Mouse (Mus musculus): ENCODE data around the gene Klhl11. TPM values are rescaled to one million over a fixed set of nuclear protein-coding genes. Genes with fewer than 3 reads are reported as not detected.

Klhl11 gene
- total and polyA plus RNA-seq, 3 experiments = 3.4 to 28.3 (median 27.5) TPM

DNA sequence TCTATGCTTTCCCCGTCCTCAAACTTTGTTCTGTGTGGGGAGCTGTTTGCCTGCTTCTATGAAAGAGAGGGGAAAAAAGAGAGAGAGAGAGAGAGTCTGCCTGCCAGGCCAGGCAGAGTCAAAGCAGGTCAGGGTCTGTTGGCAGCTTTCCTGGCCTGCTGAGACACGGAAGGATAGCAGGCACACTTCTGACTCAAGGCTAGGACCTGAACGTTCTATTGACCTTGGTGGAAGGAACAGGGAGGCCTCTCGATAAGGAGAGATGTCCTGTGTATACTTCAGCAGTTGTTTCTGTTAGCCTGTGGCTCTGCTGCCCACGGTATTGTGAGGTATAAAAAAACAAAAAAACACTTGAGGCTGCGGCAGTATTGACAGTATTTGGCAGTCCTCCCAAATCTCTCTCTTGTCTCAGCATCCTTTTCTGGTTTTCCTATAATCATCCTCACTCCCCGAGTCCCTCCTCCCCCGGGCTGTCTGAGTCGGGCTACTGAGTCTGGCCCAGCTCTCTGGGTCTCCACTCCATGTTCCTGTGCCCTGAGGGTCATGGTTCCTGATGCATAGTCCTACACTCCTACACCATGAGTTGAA, 43.8 kb downstream of the Klhl11 start:
- no peak overlapping the region for H3K4me3 ChIP-seq (ENCODE audit: low read depth, low read length)
- H3K27me3 ChIP-seq (ENCODE audit: insufficient read depth, low read length) = peaks cover 16% of the 10 kb centered on the region; the same call in 1 of the 2 replicates
- peaks cover 39% of the 10 kb centered on the region for H3K36me3 ChIP-seq (replicated peaks)
- no peaks in the 10 kb centered on the region for H3K9me3 ChIP-seq (replicated peaks)
- DNase-seq (ENCODE audit: low spot score) (no peak), ATAC-seq (ENCODE audit: extremely low read depth, insufficient number of reproducible peaks, low FRiP score, poor library complexity, severe bottlenecking) (no peak)
- no peak for TF ChIP-seq POLR2AphosphoS5 (IDR thresholded peaks at IDR 0.05; ENCODE audit: insufficient replicate concordance, low read depth, low read length)
- TF ChIP-seq GATA2 (IDR thresholded peaks at IDR 0.05; ENCODE audit: borderline replicate concordance, low read depth, low read length) = no peak
- TF ChIP-seq CTCF (IDR thresholded peaks at IDR 0.05; ENCODE audit: low read depth, low read length) = no peak
- TF ChIP-seq GATA1 (IDR thresholded peaks at IDR 0.05; ENCODE audit: borderline replicate concordance, low read length) = no peak
- no peak for TF ChIP-seq TAL1 (conservative IDR thresholded peaks at IDR 0.05; ENCODE audit: low read depth, low read length)
- peaks cover 12% of the 10 kb centered on the region for H3K4me1 ChIP-seq (ENCODE audit: insufficient read depth, low read depth, low read length)

GRCm38 (mm10) chr11:100426820-100427219, 45.7 kb downstream of the Klhl11 start:
- ATAC-seq (ENCODE audit: extremely low read depth, insufficient number of reproducible peaks, low FRiP score, poor library complexity, severe bottlenecking) = no peak
- DNase-seq (ENCODE audit: low spot score) = no peak
- Histone ChIP-seq H3K27me3 (ENCODE audit: insufficient read depth, low read length) (peaks cover 29% of the 10 kb centered on the region), H3K4me3 (ENCODE audit: low read depth, low read length) (no peak overlapping the region), H3K4me1 (ENCODE audit: insufficient read depth, low read depth, low read length) (peaks cover 12% of the 10 kb centered on the region), H3K9me3 (replicated peaks) (no peaks in the 10 kb centered on the region), H3K36me3 (replicated peaks) (peaks cover 25% of the 10 kb centered on the region)
- TF ChIP-seq CTCF (IDR thresholded peaks at IDR 0.05; ENCODE audit: low read depth, low read length) (no peak), POLR2AphosphoS5 (IDR thresholded peaks at IDR 0.05; ENCODE audit: insufficient replicate concordance, low read depth, low read length) (no peak), GATA1 (IDR thresholded peaks at IDR 0.05; ENCODE audit: borderline replicate concordance, low read length) (no peak), GATA2 (IDR thresholded peaks at IDR 0.05; ENCODE audit: borderline replicate concordance, low read depth, low read length) (no peak), TAL1 (conservative IDR thresholded peaks at IDR 0.05; ENCODE audit: low read depth, low read length) (no peak)

DNA sequence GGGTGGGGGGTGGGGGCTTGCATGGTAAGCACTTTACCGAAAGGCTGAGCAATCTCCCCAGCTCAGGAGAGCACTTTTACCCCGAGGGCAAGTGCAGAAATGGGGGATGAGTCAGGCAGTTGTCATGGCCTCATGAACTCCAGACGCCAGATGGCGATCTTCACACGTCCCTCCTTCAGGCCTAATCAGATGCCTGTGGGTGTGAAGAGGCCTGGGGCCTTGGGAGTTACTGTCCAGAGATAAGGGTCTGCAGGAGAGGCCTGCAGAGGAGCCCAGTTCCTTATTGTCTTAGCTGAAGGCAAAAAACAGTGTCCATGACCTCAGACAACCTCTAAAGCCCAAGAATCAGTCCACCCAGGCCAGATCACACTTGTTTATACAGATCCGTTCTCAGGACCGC, 46.7 kb downstream of the Klhl11 start:
- no peak overlapping the region for H3K4me3 ChIP-seq (ENCODE audit: low read depth, low read length)
- peaks cover 37% of the 10 kb centered on the region for H3K27me3 ChIP-seq (ENCODE audit: insufficient read depth, low read length)
- peaks cover 12% of the 10 kb centered on the region for H3K4me1 ChIP-seq (ENCODE audit: insufficient read depth, low read depth, low read length)
- ATAC-seq (ENCODE audit: extremely low read depth, insufficient number of reproducible peaks, low FRiP score, poor library complexity, severe bottlenecking) (peak; percentile 68), DNase-seq (ENCODE audit: low spot score) (peak; percentile 85)
- TF ChIP-seq CTCF (IDR thresholded peaks at IDR 0.05; ENCODE audit: low read depth, low read length) = peak; percentile 83
- TF ChIP-seq GATA2 (IDR thresholded peaks at IDR 0.05; ENCODE audit: borderline replicate concordance, low read depth, low read length) = no peak
- peaks cover 20% of the 10 kb centered on the region for H3K36me3 ChIP-seq (replicated peaks)
- no peaks in the 10 kb centered on the region for H3K9me3 ChIP-seq (replicated peaks)

DNA sequence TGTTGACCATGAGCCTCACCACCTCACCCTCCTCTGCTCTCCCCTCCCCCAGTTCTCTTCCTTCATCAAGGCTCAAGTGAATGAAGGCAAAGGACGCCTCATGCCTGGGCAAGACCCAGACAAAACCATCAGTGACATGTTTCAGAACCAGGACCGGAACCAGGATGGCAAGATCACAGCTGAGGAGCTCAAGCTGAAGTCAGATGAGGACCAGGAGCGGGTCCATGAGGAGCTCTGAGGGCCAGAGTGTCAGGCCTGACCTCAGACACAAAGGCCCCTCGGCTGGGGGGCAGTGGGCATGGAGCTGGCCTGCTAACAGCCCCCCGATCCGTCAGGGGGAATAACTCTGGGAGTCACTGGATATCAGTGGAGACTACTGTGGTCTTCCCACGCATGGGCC, 48.7 kb downstream of the Klhl11 start:
- TF ChIP-seq TAL1 (conservative IDR thresholded peaks at IDR 0.05; ENCODE audit: low read depth, low read length) = no peak
- no peak for TF ChIP-seq GATA2 (IDR thresholded peaks at IDR 0.05; ENCODE audit: borderline replicate concordance, low read depth, low read length)
- no peak for TF ChIP-seq CTCF (IDR thresholded peaks at IDR 0.05; ENCODE audit: low read depth, low read length)
- TF ChIP-seq POLR2AphosphoS5 (IDR thresholded peaks at IDR 0.05; ENCODE audit: insufficient replicate concordance, low read depth, low read length) = no peak
- H3K36me3 ChIP-seq (replicated peaks) = peaks cover 5% of the 10 kb centered on the region

GRCm38 (mm10) chr11:100421537-100421936, 51.0 kb downstream of the Klhl11 start:
- ATAC-seq (ENCODE audit: extremely low read depth, insufficient number of reproducible peaks, low FRiP score, poor library complexity, severe bottlenecking) (no peak), DNase-seq (ENCODE audit: low spot score) (no peak)
- Histone ChIP-seq H3K27me3 (ENCODE audit: insufficient read depth, low read length) (peaks cover 40% of the 10 kb centered on the region), H3K4me1 (ENCODE audit: insufficient read depth, low read depth, low read length) (peaks cover 9% of the 10 kb centered on the region), H3K36me3 (replicated peaks) (no peaks in the 10 kb centered on the region), H3K4me3 (ENCODE audit: low read depth, low read length) (no peak overlapping the region), H3K9me3 (replicated peaks) (no peaks in the 10 kb centered on the region)
- no peak for TF ChIP-seq CTCF (IDR thresholded peaks at IDR 0.05; ENCODE audit: low read depth, low read length)
- no peak for TF ChIP-seq TAL1 (conservative IDR thresholded peaks at IDR 0.05; ENCODE audit: low read depth, low read length)

More for the DNA sequence above, 48.7 kb downstream of the Klhl11 start:
- Histone ChIP-seq H3K9me3 (replicated peaks) (no peaks in the 10 kb centered on the region), H3K27me3 (ENCODE audit: insufficient read depth, low read length) (peaks cover 39% of the 10 kb centered on the region), H3K4me3 (ENCODE audit: low read depth, low read length) (no peak overlapping the region), H3K4me1 (ENCODE audit: insufficient read depth, low read depth, low read length) (peaks cover 12% of the 10 kb centered on the region)
- DNase-seq (ENCODE audit: low spot score) (no peak), ATAC-seq (ENCODE audit: extremely low read depth, insufficient number of reproducible peaks, low FRiP score, poor library complexity, severe bottlenecking) (no peak)

DNA sequence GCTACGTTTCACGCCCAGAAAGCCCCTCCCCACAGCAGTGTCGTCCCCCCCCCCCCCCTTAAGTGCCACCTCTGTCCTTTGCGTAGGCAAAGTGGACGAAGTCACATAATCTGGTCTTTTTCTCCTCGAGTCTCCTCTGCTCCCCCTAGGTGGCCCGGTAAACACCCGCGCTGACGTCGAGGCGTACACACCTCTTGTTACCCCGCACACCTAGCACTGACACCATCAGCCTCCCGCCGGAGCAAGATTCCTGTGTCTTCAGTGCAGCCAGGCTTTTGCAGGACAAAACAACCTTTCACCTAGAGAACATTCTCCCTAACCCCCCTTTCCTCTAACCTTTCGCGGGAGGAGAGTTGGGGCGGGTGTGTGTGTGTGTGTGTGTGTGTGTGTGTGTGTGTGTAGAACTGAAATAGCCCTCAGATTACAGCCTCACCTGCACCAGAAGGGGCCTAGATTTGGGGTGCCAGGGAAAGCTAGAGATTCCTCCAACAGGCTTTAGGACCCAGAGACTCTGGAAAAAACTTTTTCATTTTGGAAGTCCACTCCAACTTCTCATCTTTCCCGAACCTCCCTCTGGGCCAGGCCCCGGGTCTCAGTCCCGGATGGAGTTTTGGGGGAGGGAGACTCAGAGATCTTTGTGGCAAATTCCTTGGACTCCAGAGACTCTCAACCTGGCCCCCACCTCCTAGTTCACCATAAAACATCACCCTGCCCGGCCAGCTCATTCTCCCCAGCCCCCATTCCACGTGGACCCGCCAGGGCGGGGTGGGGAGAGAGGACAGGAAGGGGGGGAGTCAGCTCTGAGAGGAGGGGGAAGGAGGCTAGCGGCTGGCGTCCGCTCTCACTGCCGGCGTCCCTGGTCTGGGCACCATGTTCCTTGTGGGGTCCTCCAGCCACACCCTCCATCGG, 57.4 kb downstream of the Klhl11 start, which contains the start of gene Fkbp10:
Fkbp10 (plus strand) TSS at position 784 of the 909 bp plus-strand sequence.
- Histone ChIP-seq H3K27me3 (ENCODE audit: insufficient read depth, low read length) (peaks cover 36% of the 10 kb centered on the region), H3K4me1 (ENCODE audit: insufficient read depth, low read depth, low read length) (no peaks in the 10 kb centered on the region; the same call in 1 of the 2 replicates), H3K4me3 (ENCODE audit: low read depth, low read length) (no peak within 1 kb of the TSS), H3K9me3 (replicated peaks) (0 out of 2 replicates have a peak, but pooled peaks cover 3% of the 10 kb centered on the region), H3K36me3 (replicated peaks) (no peaks in the 10 kb centered on the region)
- no peak for ATAC-seq (ENCODE audit: extremely low read depth, insufficient number of reproducible peaks, low FRiP score, poor library complexity, severe bottlenecking)
- TF ChIP-seq POLR2AphosphoS5 (IDR thresholded peaks at IDR 0.05; ENCODE audit: insufficient replicate concordance, low read depth, low read length) = no peak
- no peak for TF ChIP-seq GATA1 (IDR thresholded peaks at IDR 0.05; ENCODE audit: borderline replicate concordance, low read length)
- TF ChIP-seq TAL1 (conservative IDR thresholded peaks at IDR 0.05; ENCODE audit: low read depth, low read length) = no peak
- no peak for TF ChIP-seq CTCF (IDR thresholded peaks at IDR 0.05; ENCODE audit: low read depth, low read length)
- no peak for TF ChIP-seq GATA2 (IDR thresholded peaks at IDR 0.05; ENCODE audit: borderline replicate concordance, low read depth, low read length)
- DNase-seq (ENCODE audit: low spot score) = no peak
